Mouse (Mus musculus) forebrain, embryonic 16.5 days (tissue): ENCODE data around the gene Emsy. TPM values are rescaled to one million over a fixed set of nuclear protein-coding genes. Genes with fewer than 3 reads are reported as not detected.
A peak's percentile ranks its signal among the peaks of the same experiment; 100 is the strongest.

Experiments used
- ATAC-seq: fragments of 200-750 bp; cut with Nextera tagmentation; 2 replicates; pipeline ENCODE4 v1.8.0; 2017; ENCODE audit warnings: mild to moderate bottlenecking, moderate library complexity
- H3K27ac ChIP-seq: fragments of 300-500 bp; sonication (generic); 2 replicates; pipeline ENCODE4 v1.5.1; 2014; ENCODE audit warnings: low read length, control low read depth
- H3K27me3 ChIP-seq: fragments of 300-500 bp; sonication (generic); replicated peaks from 2 replicates; pipeline ENCODE4 v1.6.1; 2014; ENCODE audit warnings: low read length; ENCODE audit not compliant: control insufficient read depth, insufficient read depth
- H3K36me3 ChIP-seq: fragments of 300-500 bp; sonication (generic); 2 replicates; pipeline ENCODE4 v1.6.1; 2014; ENCODE audit not compliant: control insufficient read depth, insufficient read depth
- H3K4me1 ChIP-seq: fragments of 300-500 bp; sonication (generic); replicated peaks from 2 replicates; pipeline ENCODE4 v1.6.1; 2014; ENCODE audit warnings: low read length; ENCODE audit not compliant: control insufficient read depth, insufficient read depth
- H3K4me2 ChIP-seq: fragments of 300-500 bp; sonication (generic); 2 replicates; pipeline ENCODE4 v1.6.1; 2014; ENCODE audit warnings: mild to moderate bottlenecking, low read length, control low read depth
- H3K4me3 ChIP-seq: fragments of 300-500 bp; sonication (generic); replicated peaks from 2 replicates; pipeline ENCODE4 v1.5.1; 2014; ENCODE audit warnings: mild to moderate bottlenecking, low read length, control low read depth
- H3K9ac ChIP-seq: fragments of 300-500 bp; sonication (generic); replicated peaks from 2 replicates; pipeline ENCODE4 v1.6.1; 2014; ENCODE audit warnings: low read depth, low read length, control low read depth
- H3K9me3 ChIP-seq: fragments of 300-500 bp; sonication (generic); 2 replicates; pipeline ENCODE4 v1.6.1; 2016; ENCODE audit warnings: low read length; ENCODE audit not compliant: control insufficient read depth
- WGBS: fragments of 180-500 bp; shearing (Covaris S2); extraction: QIAGEN DNeasy Blood & Tissue Kit; methylation state at CpG from one replicate; pipeline ENCODE4 v1.1.7; 2014; 5-methylcytosine and 5-hydroxymethylcytosine counted together
- polyA plus RNA-seq: library from polyadenylated mRNA; unstranded; fragments of >200 nt; fragmentation: Nextera tagmentation; extraction: Ambion mirVana; gene quantifications from 2 replicates; pipeline ENCODE4 v1.2.1, GENCODE M21; 2015

Gene Emsy
- polyA plus RNA-seq, 1 experiment from 2014 or later: 42.2 TPM

DNA sequence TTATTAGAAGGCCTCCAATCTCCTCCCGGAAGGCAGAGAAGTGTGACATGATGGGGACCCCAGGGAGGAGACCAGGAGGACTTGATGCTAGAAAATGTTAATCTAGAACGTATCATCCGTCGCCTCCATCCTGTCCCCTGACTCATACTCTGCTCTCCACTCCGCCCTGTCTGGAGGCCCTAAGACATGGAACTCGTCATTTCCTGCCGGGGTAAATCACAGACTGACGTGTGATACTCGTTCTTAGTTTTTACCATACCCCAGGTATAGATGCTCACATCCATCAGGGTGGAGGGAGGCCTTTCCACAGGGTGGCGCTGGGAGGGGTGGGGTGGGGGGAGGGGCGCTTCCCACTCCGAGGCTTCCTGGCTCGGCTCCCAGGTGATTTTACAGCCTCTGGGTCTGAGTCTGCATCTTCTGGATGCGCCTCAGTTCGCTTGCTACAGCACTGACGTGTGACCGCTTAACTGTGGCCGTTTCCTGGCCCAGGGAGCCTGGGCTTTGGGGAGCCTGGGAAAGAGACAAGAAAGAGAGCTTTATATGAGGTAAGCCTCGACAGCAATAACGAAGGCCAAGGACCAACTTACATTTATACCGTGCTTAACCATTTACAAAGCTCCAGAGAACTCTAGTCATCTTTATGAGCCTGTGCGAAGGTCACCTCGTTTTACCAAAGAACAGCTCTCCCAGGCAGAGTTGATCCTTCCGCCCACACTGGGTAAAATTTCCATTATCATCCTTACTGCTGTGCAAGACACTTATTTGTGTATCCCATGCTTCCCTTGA is 36.4 kb upstream of the Emsy start:
- Histone ChIP-seq H3K4me1 (0 out of 2 replicates have a peak, but pooled peaks cover 3% of the 10 kb centered on the region), H3K4me2 (no peak overlapping the region), H3K9me3 (no peaks in the 10 kb centered on the region), H3K9ac (no peak overlapping the region), H3K4me3 (no peak overlapping the region), H3K27me3 (no peaks in the 10 kb centered on the region), H3K36me3 (no peaks in the 10 kb centered on the region), H3K27ac (no peak overlapping the region)
- ATAC-seq: no peak
- 46% methylated on average over 24 of the region's 24 CpGs for WGBS

GRCm38 (mm10) chr7:98690831-98691230 is 34.2 kb upstream of the Emsy start:
- no peak for ATAC-seq
- Histone ChIP-seq H3K4me3 (no peak overlapping the region), H3K4me1 (peaks cover 5% of the 10 kb centered on the region; the same call in 1 of the 2 replicates), H3K27me3 (no peaks in the 10 kb centered on the region), H3K4me2 (no peak overlapping the region), H3K9me3 (no peaks in the 10 kb centered on the region), H3K9ac (no peak overlapping the region), H3K27ac (no peak overlapping the region), H3K36me3 (no peaks in the 10 kb centered on the region)
- WGBS: 14% methylated on average over 3 of the region's 3 CpGs

DNA sequence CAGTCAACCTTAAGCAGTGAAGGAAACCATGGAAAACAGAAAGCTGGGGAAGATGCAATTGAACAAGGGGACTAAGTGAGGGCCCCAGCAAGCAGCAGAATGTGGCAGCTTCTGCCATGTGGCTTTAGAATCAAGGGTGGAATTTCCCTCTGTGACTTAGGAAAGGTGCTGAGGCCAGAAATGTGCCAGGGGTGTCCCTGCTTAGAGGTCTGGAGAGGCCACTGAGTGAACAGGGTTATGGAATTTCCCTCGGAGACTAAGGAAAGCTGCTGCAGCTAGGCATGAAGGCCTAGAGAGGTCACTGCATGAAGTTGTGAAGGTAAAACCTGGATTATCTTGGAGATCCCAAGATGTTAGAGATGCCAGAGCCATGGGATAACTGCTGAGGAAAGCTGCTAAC is 33.5 kb upstream of the Emsy start:
- Histone ChIP-seq H3K27ac (no peak overlapping the region), H3K9ac (no peak overlapping the region), H3K4me1 (peaks cover 10% of the 10 kb centered on the region; the same call in 1 of the 2 replicates), H3K4me3 (no peak overlapping the region), H3K9me3 (no peaks in the 10 kb centered on the region), H3K36me3 (no peaks in the 10 kb centered on the region), H3K4me2 (no peak overlapping the region), H3K27me3 (no peaks in the 10 kb centered on the region)
- 94% methylated on average over 1 of the region's 1 CpGs for WGBS
- no peak for ATAC-seq

DNA sequence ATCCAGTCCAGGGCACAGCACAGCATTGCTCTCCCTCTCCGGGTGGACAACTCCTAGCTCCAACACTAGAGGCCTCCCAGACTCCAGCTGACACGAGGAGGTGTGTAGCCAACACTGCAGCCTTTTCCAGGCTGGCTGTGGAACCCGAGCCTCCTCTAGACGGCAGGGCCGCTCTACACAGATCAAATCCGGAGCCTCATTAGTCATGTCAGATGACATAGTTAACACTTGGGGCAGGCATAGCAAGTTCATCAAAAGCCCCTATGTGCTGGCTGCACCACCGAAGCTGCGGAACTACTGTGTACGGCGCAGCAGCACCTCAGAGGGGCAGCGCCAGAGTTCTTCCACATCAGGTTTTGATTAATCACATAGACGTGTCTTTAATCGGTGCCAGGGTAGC is 29.3 kb upstream of the Emsy start:
- no peaks in the 10 kb centered on the region for H3K27me3 ChIP-seq
- H3K27ac ChIP-seq: no peak overlapping the region
- WGBS: 48% methylated on average over 13 of the region's 13 CpGs
- peak; percentile 47 for ATAC-seq
- H3K36me3 ChIP-seq: no peaks in the 10 kb centered on the region
- H3K4me1 ChIP-seq: peaks cover 7% of the 10 kb centered on the region; the same call in 1 of the 2 replicates
- H3K4me3 ChIP-seq: no peak overlapping the region
- H3K9ac ChIP-seq: no peak overlapping the region
- no peaks in the 10 kb centered on the region for H3K9me3 ChIP-seq
- no peak overlapping the region for H3K4me2 ChIP-seq

DNA sequence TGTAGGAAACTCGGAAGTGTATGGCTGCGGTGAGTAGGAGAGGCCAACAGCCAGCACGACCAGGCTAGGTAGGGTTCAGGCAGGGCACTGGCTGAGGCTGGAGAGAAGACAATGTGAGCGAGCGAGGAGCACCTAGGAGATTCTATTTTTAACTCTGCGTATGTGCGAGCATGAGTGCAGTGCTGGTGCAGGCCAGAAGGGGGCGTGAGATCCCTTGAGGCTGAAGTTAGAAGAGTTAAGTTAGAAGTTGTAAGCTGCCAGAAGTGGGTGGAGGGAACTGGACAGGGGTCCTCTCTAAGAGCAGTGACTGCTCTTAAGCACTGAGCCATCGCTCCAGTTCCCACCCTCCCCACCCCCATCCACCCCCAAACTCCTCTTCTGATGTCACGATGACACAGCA is 26.2 kb upstream of the Emsy start:
- WGBS: 89% methylated on average over 10 of the region's 10 CpGs
- Histone ChIP-seq H3K4me3 (no peak overlapping the region), H3K27me3 (no peaks in the 10 kb centered on the region), H3K9me3 (no peaks in the 10 kb centered on the region), H3K4me1 (peaks cover 7% of the 10 kb centered on the region; the same call in 1 of the 2 replicates), H3K4me2 (no peak overlapping the region), H3K9ac (no peak overlapping the region), H3K36me3 (no peaks in the 10 kb centered on the region), H3K27ac (no peak overlapping the region)
- no peak for ATAC-seq

DNA sequence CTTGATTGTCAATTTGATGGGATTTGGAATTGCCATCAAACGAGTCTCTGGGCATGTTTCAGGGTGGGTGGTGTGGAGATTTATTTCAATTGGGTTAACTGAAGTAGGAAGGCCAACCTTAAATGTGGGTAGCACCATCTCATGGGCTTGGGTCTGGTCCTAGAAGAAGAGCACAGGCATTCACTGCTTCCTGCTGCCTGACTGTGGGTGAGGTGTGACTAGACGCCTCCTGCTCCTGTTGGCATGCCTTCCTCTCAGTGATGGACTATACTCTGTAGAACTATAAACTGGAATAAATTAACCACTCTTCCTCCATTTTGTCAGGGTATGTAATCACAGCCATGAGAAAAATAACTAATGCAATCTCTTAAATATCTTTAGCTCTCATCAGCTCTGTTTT is 24.1 kb upstream of the Emsy start:
- no peak overlapping the region for H3K27ac ChIP-seq
- H3K9me3 ChIP-seq: no peaks in the 10 kb centered on the region
- H3K4me1 ChIP-seq: peaks cover 4% of the 10 kb centered on the region; the same call in 1 of the 2 replicates
- no peak overlapping the region for H3K4me2 ChIP-seq
- no peaks in the 10 kb centered on the region for H3K27me3 ChIP-seq
- ATAC-seq: no peak
- WGBS: 67% methylated on average over 2 of the region's 2 CpGs
- no peak overlapping the region for H3K4me3 ChIP-seq
- H3K9ac ChIP-seq: no peak overlapping the region
- H3K36me3 ChIP-seq: no peaks in the 10 kb centered on the region

DNA sequence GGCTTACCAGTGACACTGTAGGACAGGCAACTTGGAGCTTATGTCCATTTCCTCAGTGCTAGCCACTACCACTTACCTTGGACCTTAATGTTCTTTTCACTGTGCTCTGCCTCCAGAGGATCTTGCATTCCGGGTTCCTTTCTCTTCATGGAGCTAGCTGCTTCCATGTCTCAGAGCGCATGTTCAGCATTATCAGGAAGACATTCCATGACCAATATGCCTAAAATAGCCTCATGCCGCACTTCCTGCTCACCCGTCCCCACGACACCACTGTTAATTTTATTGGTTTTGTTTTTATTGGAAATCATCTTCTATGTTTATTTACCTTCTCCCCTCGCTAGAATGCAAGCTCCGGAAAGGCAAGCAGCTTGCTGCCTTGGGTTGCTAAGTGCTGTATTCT is 21.9 kb upstream of the Emsy start:
- ATAC-seq: no peak
- H3K27ac ChIP-seq: no peak overlapping the region
- H3K9me3 ChIP-seq: no peaks in the 10 kb centered on the region
- 83% methylated on average over 7 of the region's 7 CpGs for WGBS
- no peak overlapping the region for H3K9ac ChIP-seq
- H3K4me3 ChIP-seq: no peak overlapping the region
- H3K27me3 ChIP-seq: no peaks in the 10 kb centered on the region
- H3K4me1 ChIP-seq: no peaks in the 10 kb centered on the region
- no peaks in the 10 kb centered on the region for H3K36me3 ChIP-seq
- H3K4me2 ChIP-seq: no peak overlapping the region

DNA sequence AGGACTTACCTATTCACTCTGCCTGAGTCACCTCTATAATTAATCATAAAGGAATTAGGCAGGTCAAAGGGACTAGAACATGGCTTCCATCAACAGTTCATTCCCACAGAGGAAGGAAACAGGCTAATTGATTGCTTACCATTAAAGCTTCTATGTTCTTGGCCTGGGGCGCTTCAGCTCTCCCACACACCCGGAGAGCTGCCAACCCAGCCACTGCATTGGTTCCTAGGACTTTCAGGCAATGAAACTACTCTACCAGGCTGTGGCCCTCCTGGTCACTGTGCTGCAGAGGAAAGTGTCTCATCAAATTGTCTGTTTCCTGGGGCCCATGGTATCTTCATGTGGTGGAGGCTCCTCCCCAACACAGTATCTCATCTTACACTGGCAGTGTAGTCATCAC is 20.9 kb upstream of the Emsy start:
- ATAC-seq: no peak
- 95% methylated on average over 2 of the region's 2 CpGs for WGBS

DNA sequence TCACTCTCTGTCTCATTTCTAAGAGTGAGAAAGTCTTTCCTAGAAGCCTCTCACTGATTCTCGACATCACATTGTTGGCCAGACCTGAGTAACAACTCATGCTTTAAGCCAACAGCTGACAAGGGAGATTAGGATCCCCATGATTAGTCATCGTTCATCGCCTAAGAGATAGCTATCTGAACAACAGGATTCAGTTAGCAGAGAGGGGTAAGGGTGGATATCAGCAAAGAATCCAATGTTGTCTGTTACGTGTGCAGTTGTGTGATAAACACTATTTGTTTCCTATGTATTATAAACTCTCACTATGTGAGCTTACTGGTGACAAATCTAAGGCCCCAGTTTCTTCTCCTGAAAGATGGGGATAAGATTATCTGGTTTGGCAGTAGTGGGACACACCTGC is 17.8 kb upstream of the Emsy start:
- 87% methylated on average over 4 of the region's 4 CpGs for WGBS
- no peak overlapping the region for H3K27ac ChIP-seq
- no peaks in the 10 kb centered on the region for H3K9me3 ChIP-seq
- no peak overlapping the region for H3K4me2 ChIP-seq
- H3K4me1 ChIP-seq: no peaks in the 10 kb centered on the region
- no peaks in the 10 kb centered on the region for H3K36me3 ChIP-seq
- H3K27me3 ChIP-seq: no peaks in the 10 kb centered on the region
- no peak overlapping the region for H3K9ac ChIP-seq
- no peak overlapping the region for H3K4me3 ChIP-seq
- ATAC-seq: no peak

More for the DNA sequence above, 20.9 kb upstream of the Emsy start:
- H3K27ac ChIP-seq: no peak overlapping the region
- H3K27me3 ChIP-seq: no peaks in the 10 kb centered on the region
- no peak overlapping the region for H3K9ac ChIP-seq
- H3K36me3 ChIP-seq: no peaks in the 10 kb centered on the region
- H3K4me3 ChIP-seq: no peak overlapping the region
- H3K4me2 ChIP-seq: no peak overlapping the region
- no peaks in the 10 kb centered on the region for H3K9me3 ChIP-seq
- no peaks in the 10 kb centered on the region for H3K4me1 ChIP-seq
